9 mouse cellular contexts compared by ENCODE assay signal in the genomic region with DNA sequence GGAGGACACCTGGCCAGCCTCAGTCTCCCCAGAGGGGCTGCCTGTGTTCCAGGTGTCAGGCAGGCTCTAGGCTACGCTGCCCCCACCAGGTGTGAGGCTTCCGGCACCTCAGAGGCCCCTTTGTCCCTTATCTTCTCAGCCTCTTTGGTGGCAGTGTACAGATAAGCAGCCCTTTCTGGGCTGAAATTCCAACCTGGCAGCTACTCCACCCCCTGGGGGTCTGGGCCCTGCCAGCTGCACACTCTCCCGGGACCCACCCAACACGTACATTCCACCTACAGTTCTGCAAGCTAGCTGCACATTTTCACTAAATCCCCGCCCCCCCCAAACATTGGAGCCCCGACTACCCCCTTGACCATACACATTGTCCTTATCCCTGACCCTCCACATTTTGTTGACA. TPM values are rescaled to one million over a fixed set of nuclear protein-coding genes. Genes with fewer than 3 reads are reported as not detected.
A peak's percentile ranks its signal among the peaks of the same experiment; 100 is the strongest.
DNase-seq lines count a peak whose midpoint lies in the region; ATAC-seq and TF ChIP-seq lines count a peak whose summit lies in the region.
"Had no signal": no experiment of that assay in that cellular context is flagged by ENCODE, and none has a peak within 500 bp of the region (broad histone marks: within the 10 kb centered on the region; RNA-seq: fewer than 3 reads in every experiment).

No protein-coding gene starts in this region.

- H3K4me1 ChIP-seq in heart, embryonic 12.5 days (replicated peaks) = peaks cover 21% of the 10 kb centered on the region
- H3K4me1 ChIP-seq in thymus, adult 2 months (replicated peaks; ENCODE audit: control insufficient read depth, insufficient read depth, low read length) = peaks cover 36% of the 10 kb centered on the region
- H3K4me1 ChIP-seq in limb, embryonic 15.5 days = peaks cover 73% of the 10 kb centered on the region

- no peaks in the 10 kb centered on the region for H3K36me3 ChIP-seq in heart, embryonic 12.5 days
- H3K36me3 ChIP-seq in thymus, adult 2 months (ENCODE audit: control insufficient read depth, insufficient read depth, low read length) = no peaks in the 10 kb centered on the region
- H3K36me3 ChIP-seq in limb, embryonic 15.5 days = no peaks in the 10 kb centered on the region

- no peak for TF ChIP-seq CTCF in thymus, adult 2 months (IDR thresholded peaks at IDR 0.05; ENCODE audit: borderline replicate concordance, control insufficient read depth, extremely low read depth, insufficient read depth, low read length, poor library complexity)

- no peaks in the 10 kb centered on the region for H3K9me3 ChIP-seq in heart, embryonic 12.5 days (replicated peaks)
- no peaks in the 10 kb centered on the region for H3K9me3 ChIP-seq in limb, embryonic 15.5 days

- no peak overlapping the region for H3K4me3 ChIP-seq in heart, embryonic 12.5 days
- no peak overlapping the region for H3K4me3 ChIP-seq in thymus, adult 2 months (ENCODE audit: control insufficient read depth, insufficient read depth, low read length)
- no peak overlapping the region for H3K4me3 ChIP-seq in limb, embryonic 15.5 days

- peak overlapping the region; percentile 45 for H3K4me2 ChIP-seq in heart, embryonic 12.5 days
- H3K4me2 ChIP-seq in limb, embryonic 15.5 days = peak overlapping the region; percentile 37

- intact Hi-C loops in heart, postnatal 10 days (cut with DNase I) = no loop called here

- no peak overlapping the region for H3K27ac ChIP-seq in heart, embryonic 12.5 days (ENCODE audit: poor library complexity, severe bottlenecking)
- H3K27ac ChIP-seq in thymus, adult 2 months (ENCODE audit: control insufficient read depth, insufficient read depth, low read length) = no peak overlapping the region
- H3K27ac ChIP-seq in limb, embryonic 15.5 days = peak overlapping the region; percentile 75

- TF ChIP-seq POLR2A in thymus, adult 2 months (IDR thresholded peaks at IDR 0.05; ENCODE audit: control insufficient read depth, extremely low read depth, insufficient read depth, low read length, poor library complexity) = no peak

- peak overlapping the region; percentile 41 for H3K9ac ChIP-seq in heart, embryonic 12.5 days
- no peak overlapping the region for H3K9ac ChIP-seq in limb, embryonic 15.5 days

- 12% methylated on average over 6 of the region's 6 CpGs for WGBS in heart, embryonic 12.5 days
- WGBS in thymus, adult 2 months = 84% methylated on average over 6 of the region's 6 CpGs
- WGBS in limb, embryonic 15.5 days = 18% methylated on average over 6 of the region's 6 CpGs

- no peak for DNase-seq in heart, postnatal 10 days
- DNase-seq in thymus, postnatal 4 days = peak; percentile 48
- no peak for DNase-seq in thymus, adult 2 months
- DNase-seq in testis, postnatal 14 days (ENCODE audit: low spot score) = no peak
- no peak for DNase-seq in adrenal gland, postnatal 25 days

- ATAC-seq in heart, embryonic 12.5 days (ENCODE audit: insufficient number of reproducible peaks, low FRiP score) = no peak
- no peak for ATAC-seq in limb, embryonic 15.5 days (ENCODE audit: insufficient number of reproducible peaks, low FRiP score, low TSS enrichment, low read depth)
- ATAC-seq in monocyte, adult 5-6 weeks (replicated peaks; ENCODE audit: insufficient number of reproducible peaks, low FRiP score, low TSS enrichment, poor library complexity, severe bottlenecking) = no peak
- ATAC-seq: CD4-positive, CD25-positive, alpha-beta regulatory T cell, adult 4 months had no signal

- 0 out of 2 replicates have a peak, but pooled peaks cover 6% of the 10 kb centered on the region for H3K27me3 ChIP-seq in heart, embryonic 12.5 days (replicated peaks)
- no peaks in the 10 kb centered on the region for H3K27me3 ChIP-seq in thymus, adult 2 months (ENCODE audit: control insufficient read depth, insufficient read depth, low read length)
- H3K27me3 ChIP-seq in limb, embryonic 15.5 days = no peaks in the 10 kb centered on the region

RNA-seq across cellular contexts. Expression of gene Sema3f, which starts 13.0 kb away (rescaled TPM):
- polyA plus RNA-seq in heart, embryonic 12.5 days (2016; fragmentation: Nextera tagmentation; extraction: Ambion mirVana) = 8.1 and 8.4 TPM in 2 replicates
- total RNA-seq in heart, postnatal 10 days (2021) = 10 to 100 TPM; 19.4 to 22.2 TPM
- 35.5 and 41.3 TPM in 2 replicates for polyA plus RNA-seq in thymus, adult 2 months (2012; rRNA removed)
- polyA plus RNA-seq in limb, embryonic 15.5 days (2015; fragmentation: Nextera tagmentation; extraction: Ambion mirVana) = 26.6 and 38.2 TPM in 2 replicates
- total RNA-seq in monocyte, adult 5-6 weeks (2017) = not detected in 3 replicates
- 23.1 and 23.6 TPM in 2 replicates for total RNA-seq in adrenal gland, postnatal 25 days (2021)
- polyA plus RNA-seq: CD4-positive, CD25-positive, alpha-beta regulatory T cell, adult 4 months had no signal

RNA-seq across cellular contexts. Expression of gene Gnat1, which starts 43.8 kb away (rescaled TPM):
- polyA plus RNA-seq in heart, embryonic 12.5 days (2016; fragmentation: Nextera tagmentation; extraction: Ambion mirVana) = 0.97 and 1.2 TPM in 2 replicates
- total RNA-seq in heart, postnatal 10 days (2021) = not detected
- polyA plus RNA-seq in thymus, adult 2 months (2012; rRNA removed) = 0.13 and 0.34 TPM in 2 replicates
- polyA plus RNA-seq in limb, embryonic 15.5 days (2015; fragmentation: Nextera tagmentation; extraction: Ambion mirVana) = 2.8 TPM in 2 replicates
- total RNA-seq in monocyte, adult 5-6 weeks (2017) = 1.8 TPM in 1 of 3 replicates, not detected in the others
- not detected in 2 replicates for total RNA-seq in adrenal gland, postnatal 25 days (2021)

RNA-seq across cellular contexts. Expression of gene Rbm5, which starts 47.5 kb away (rescaled TPM):
- polyA plus RNA-seq in heart, embryonic 12.5 days (2016; fragmentation: Nextera tagmentation; extraction: Ambion mirVana) = 127 and 137 TPM in 2 replicates
- 10 to 100 TPM; 57.8 to 66.6 TPM for total RNA-seq in heart, postnatal 10 days (2021)
- 176 and 197 TPM in 2 replicates for polyA plus RNA-seq in thymus, adult 2 months (2012; rRNA removed)
- polyA plus RNA-seq in limb, embryonic 15.5 days (2015; fragmentation: Nextera tagmentation; extraction: Ambion mirVana) = 193 and 212 TPM in 2 replicates
- total RNA-seq in monocyte, adult 5-6 weeks (2017) = 339 to 489 TPM (median 412 TPM) in 3 replicates
- total RNA-seq in adrenal gland, postnatal 25 days (2021) = 135 and 149 TPM in 2 replicates

RNA-seq across cellular contexts. Expression of gene Slc38a3, which starts 54.0 kb away (rescaled TPM):
- 2.9 and 3.2 TPM in 2 replicates for polyA plus RNA-seq in heart, embryonic 12.5 days (2016; fragmentation: Nextera tagmentation; extraction: Ambion mirVana)
- 10 to 100 TPM; 20.5 to 22.6 TPM for total RNA-seq in heart, postnatal 10 days (2021)
- 9.1 and 11.2 TPM in 2 replicates for polyA plus RNA-seq in thymus, adult 2 months (2012; rRNA removed)
- 5.0 and 5.1 TPM in 2 replicates for polyA plus RNA-seq in limb, embryonic 15.5 days (2015; fragmentation: Nextera tagmentation; extraction: Ambion mirVana)
- total RNA-seq in monocyte, adult 5-6 weeks (2017) = not detected in 3 replicates
- 0.39 and 8.5 TPM in 2 replicates for total RNA-seq in adrenal gland, postnatal 25 days (2021)
- polyA plus RNA-seq: CD4-positive, CD25-positive, alpha-beta regulatory T cell, adult 4 months had no signal

Comparison
In these comparisons a context has a peak if more than half of its experiments do, and no peak if none do; other contexts are left out.
1. RNA of gene Sema3f, which starts 13.0 kb away (total RNA-seq): 23.1 to 23.6 TPM in adrenal gland, postnatal 25 days and 19.4 to 22.2 TPM in heart, postnatal 10 days; not detected in monocyte, adult 5-6 weeks; every median in the first group is over 10 times any median in the second.